Mouse (Mus musculus): ENCODE results near the gene Tesk1.

DNA sequence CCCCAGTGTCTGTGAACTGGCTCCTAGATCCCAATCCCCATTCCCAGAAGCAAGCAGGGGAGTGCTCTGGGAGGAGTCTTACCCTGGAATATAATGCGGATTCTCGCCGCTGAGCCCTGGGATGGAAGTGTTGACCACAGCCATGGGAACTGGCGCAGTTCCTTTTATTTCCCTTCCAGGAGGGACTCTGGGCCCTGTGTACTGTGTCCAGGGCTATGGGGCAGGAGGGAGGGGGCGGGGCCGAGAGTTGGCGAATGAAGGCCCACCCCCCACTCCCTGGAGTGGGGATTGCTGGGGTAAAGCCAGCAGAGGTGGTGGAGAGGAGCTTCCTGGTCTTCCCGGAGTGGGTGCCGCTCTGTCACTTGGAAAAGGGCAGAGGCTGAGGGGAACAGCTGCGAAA, 12.8 kb upstream of the Tesk1 start, which contains the start of gene Fam166b:
- no peak for TF ChIP-seq CTCF (conservative IDR thresholded peaks at IDR 0.05; ENCODE audit: insufficient read depth, insufficient read length, low read depth, low read length)
- no peak for TF ChIP-seq POLR2A (IDR thresholded peaks at IDR 0.05; ENCODE audit: low read depth, low read length)

All from kidney, adult 2 months (tissue).